Mouse (Mus musculus): ENCODE data around the gene Il22ra1. TPM values are rescaled to one million over a fixed set of nuclear protein-coding genes. Genes with fewer than 3 reads are reported as not detected.
"Not testable (repeated sequence)": the region's sequence is repeated elsewhere in the genome, so short reads cannot be mapped to it uniquely, and the experiment has no call there.

Il22ra1 gene
- polyA plus RNA-seq, 1 experiment from 2014 or later: not detected

DNA sequence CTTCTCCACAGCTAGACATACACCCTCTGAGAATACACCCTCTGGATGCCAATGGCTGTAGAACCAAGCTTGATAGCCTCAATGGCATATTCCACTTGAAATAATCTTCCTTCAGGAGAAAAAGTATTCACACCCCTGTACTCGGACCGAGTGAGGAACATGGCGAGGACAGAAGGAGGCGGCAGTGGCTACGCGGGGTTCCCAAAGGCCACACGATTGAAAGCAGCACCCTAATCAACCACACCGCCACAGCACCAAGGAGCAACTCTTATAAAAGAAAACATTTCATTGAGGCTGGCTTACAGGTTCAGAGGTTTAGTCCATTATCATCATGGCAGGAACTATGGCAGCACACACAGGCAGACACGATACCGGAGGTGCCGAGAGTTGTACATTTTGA, 11.5 kb upstream of the Il22ra1 start:
- H3K27ac ChIP-seq (ENCODE audit: low read depth, low read length); H3K36me3 ChIP-seq (ENCODE audit: control insufficient read depth, insufficient read depth, low read length); DNase-seq (ENCODE audit: low spot score); H3K4me1 ChIP-seq (ENCODE audit: control insufficient read depth, insufficient read depth, low read length); ATAC-seq (ENCODE audit: insufficient read depth, low FRiP score, low TSS enrichment); H3K27me3 ChIP-seq (ENCODE audit: control insufficient read depth, insufficient read depth, low read length); H3K4me3 ChIP-seq (ENCODE audit: low read depth, low read length); H3K9me3 ChIP-seq (ENCODE audit: control insufficient read depth, low read length); H3K4me2 ChIP-seq (ENCODE audit: low read depth); H3K9ac ChIP-seq (ENCODE audit: low read length): not testable (repeated sequence)
- 94% methylated on average over 11 of the region's 11 CpGs for WGBS

DNA sequence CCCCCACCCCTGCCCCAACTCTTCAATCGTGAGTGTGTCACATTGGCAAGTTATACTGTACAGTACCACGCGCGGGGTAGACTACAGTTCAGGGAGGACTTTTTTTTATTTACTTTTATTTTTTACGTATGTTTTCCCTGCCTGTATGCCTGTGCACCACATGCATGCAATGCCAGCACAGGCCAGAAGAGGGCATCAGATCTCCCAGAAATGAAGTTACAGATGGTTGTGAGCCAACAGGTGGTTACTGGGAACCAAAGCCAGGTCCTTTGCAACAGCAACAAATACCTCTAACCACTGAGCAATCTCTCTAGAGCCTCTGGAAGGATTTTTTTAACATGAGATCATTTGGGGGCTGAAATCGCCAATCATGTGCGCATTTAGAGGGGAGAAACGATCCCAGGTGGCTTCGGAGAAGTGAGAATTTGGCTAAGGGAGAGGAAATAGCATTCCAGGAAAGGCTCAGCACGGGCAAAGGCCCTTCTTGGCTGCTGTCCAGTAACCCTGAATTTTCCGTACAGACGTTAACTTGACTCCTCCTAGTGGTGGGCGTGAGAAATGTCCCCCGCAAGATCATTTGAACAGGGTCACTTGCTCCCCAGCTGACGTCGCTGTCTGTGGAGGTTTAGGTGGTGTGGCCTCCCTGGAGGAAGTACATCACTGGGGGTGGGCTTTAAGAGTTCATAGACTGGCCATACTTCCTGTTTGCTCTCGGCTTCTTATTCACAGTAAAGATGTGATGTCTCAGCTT, 5.3 kb upstream of the Il22ra1 start:
- Histone ChIP-seq H3K4me2 (ENCODE audit: low read depth) (no peak overlapping the region), H3K27me3 (ENCODE audit: control insufficient read depth, insufficient read depth, low read length) (no peaks in the 10 kb centered on the region), H3K27ac (ENCODE audit: low read depth, low read length) (no peak overlapping the region), H3K9me3 (ENCODE audit: control insufficient read depth, low read length) (no peaks in the 10 kb centered on the region), H3K4me1 (ENCODE audit: control insufficient read depth, insufficient read depth, low read length) (no peaks in the 10 kb centered on the region), H3K9ac (ENCODE audit: low read length) (no peak overlapping the region), H3K36me3 (ENCODE audit: control insufficient read depth, insufficient read depth, low read length) (no peaks in the 10 kb centered on the region), H3K4me3 (ENCODE audit: low read depth, low read length) (no peak overlapping the region)
- WGBS: 76% methylated on average over 17 of the region's 17 CpGs
- DNase-seq (ENCODE audit: low spot score) (no peak), ATAC-seq (ENCODE audit: insufficient read depth, low FRiP score, low TSS enrichment) (no peak)

- no peak overlapping the region for H3K4me3 ChIP-seq (ENCODE audit: low read depth, low read length)
- H3K27me3 ChIP-seq (ENCODE audit: control insufficient read depth, insufficient read depth, low read length): no peaks in the 10 kb centered on the region
- H3K27ac ChIP-seq (ENCODE audit: low read depth, low read length): no peak overlapping the region
- no peak for ATAC-seq (ENCODE audit: insufficient read depth, low FRiP score, low TSS enrichment)
- no peak for DNase-seq (ENCODE audit: low spot score)
- H3K4me1 ChIP-seq (ENCODE audit: control insufficient read depth, insufficient read depth, low read length): no peaks in the 10 kb centered on the region
- no peaks in the 10 kb centered on the region for H3K9me3 ChIP-seq (ENCODE audit: control insufficient read depth, low read length)
- no peaks in the 10 kb centered on the region for H3K36me3 ChIP-seq (ENCODE audit: control insufficient read depth, insufficient read depth, low read length)
- WGBS: 84% methylated on average over 11 of the region's 11 CpGs
- H3K4me2 ChIP-seq (ENCODE audit: low read depth): no peak overlapping the region
- no peak overlapping the region for H3K9ac ChIP-seq (ENCODE audit: low read length)
Measured at GRCm38 (mm10) chr4:135726416-135726815, 1.6 kb upstream of the Il22ra1 start.

GRCm38 (mm10) chr4:135730204-135730603, 2.2 kb downstream of the Il22ra1 start:
- H3K9me3 ChIP-seq (ENCODE audit: control insufficient read depth, low read length): no peaks in the 10 kb centered on the region
- no peak for DNase-seq (ENCODE audit: low spot score)
- no peaks in the 10 kb centered on the region for H3K4me1 ChIP-seq (ENCODE audit: control insufficient read depth, insufficient read depth, low read length)
- H3K36me3 ChIP-seq (ENCODE audit: control insufficient read depth, insufficient read depth, low read length): no peaks in the 10 kb centered on the region
- ATAC-seq (ENCODE audit: insufficient read depth, low FRiP score, low TSS enrichment): no peak
- no peak overlapping the region for H3K4me3 ChIP-seq (ENCODE audit: low read depth, low read length)
- H3K9ac ChIP-seq (ENCODE audit: low read length): no peak overlapping the region
- no peaks in the 10 kb centered on the region for H3K27me3 ChIP-seq (ENCODE audit: control insufficient read depth, insufficient read depth, low read length)
- WGBS: 82% methylated on average over 9 of the region's 9 CpGs
- no peak overlapping the region for H3K27ac ChIP-seq (ENCODE audit: low read depth, low read length)
- H3K4me2 ChIP-seq (ENCODE audit: low read depth): no peak overlapping the region

DNA sequence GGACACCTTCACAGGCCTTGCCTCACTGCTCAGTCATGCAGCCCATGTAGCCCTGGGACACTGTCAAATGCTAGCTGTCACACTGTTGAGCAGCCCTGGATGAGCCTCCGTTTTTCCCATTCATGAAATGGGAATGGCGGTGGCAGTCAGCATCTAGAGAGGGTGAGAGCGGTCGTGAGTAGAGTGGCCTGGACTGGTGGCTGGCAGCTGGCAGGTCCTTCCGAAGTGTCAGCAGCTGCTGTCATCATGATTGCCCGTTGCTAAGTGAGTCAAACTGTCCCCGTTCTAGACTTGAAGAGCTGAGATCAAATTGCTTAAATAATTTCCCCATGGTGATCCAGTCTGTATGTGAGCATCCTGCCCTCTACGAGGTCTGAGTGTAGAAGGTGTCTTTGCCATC, 3.0 kb downstream of the Il22ra1 start:
- no peak for ATAC-seq (ENCODE audit: insufficient read depth, low FRiP score, low TSS enrichment)
- no peak overlapping the region for H3K27ac ChIP-seq (ENCODE audit: low read depth, low read length)
- no peak overlapping the region for H3K4me3 ChIP-seq (ENCODE audit: low read depth, low read length)
- H3K27me3 ChIP-seq (ENCODE audit: control insufficient read depth, insufficient read depth, low read length): no peaks in the 10 kb centered on the region
- no peak overlapping the region for H3K9ac ChIP-seq (ENCODE audit: low read length)
- no peak overlapping the region for H3K4me2 ChIP-seq (ENCODE audit: low read depth)
- no peaks in the 10 kb centered on the region for H3K4me1 ChIP-seq (ENCODE audit: control insufficient read depth, insufficient read depth, low read length)
- DNase-seq (ENCODE audit: low spot score): no peak
- H3K9me3 ChIP-seq (ENCODE audit: control insufficient read depth, low read length): no peaks in the 10 kb centered on the region
- 88% methylated on average over 8 of the region's 8 CpGs for WGBS
- no peaks in the 10 kb centered on the region for H3K36me3 ChIP-seq (ENCODE audit: control insufficient read depth, insufficient read depth, low read length)

- ATAC-seq (ENCODE audit: insufficient read depth, low FRiP score, low TSS enrichment) (no peak), DNase-seq (ENCODE audit: low spot score) (no peak)
- H3K27ac ChIP-seq (ENCODE audit: low read depth, low read length): no peak overlapping the region
- H3K9me3 ChIP-seq (ENCODE audit: control insufficient read depth, low read length): no peaks in the 10 kb centered on the region
- H3K9ac ChIP-seq (ENCODE audit: low read length): no peak overlapping the region
- no peaks in the 10 kb centered on the region for H3K36me3 ChIP-seq (ENCODE audit: control insufficient read depth, insufficient read depth, low read length)
- no peaks in the 10 kb centered on the region for H3K4me1 ChIP-seq (ENCODE audit: control insufficient read depth, insufficient read depth, low read length)
- no peak overlapping the region for H3K4me2 ChIP-seq (ENCODE audit: low read depth)
- 95% methylated on average over 14 of the region's 14 CpGs for WGBS
- H3K27me3 ChIP-seq (ENCODE audit: control insufficient read depth, insufficient read depth, low read length): no peaks in the 10 kb centered on the region
- H3K4me3 ChIP-seq (ENCODE audit: low read depth, low read length): no peak overlapping the region
Measured at GRCm38 (mm10) chr4:135733901-135734300, 5.9 kb downstream of the Il22ra1 start.

GRCm38 (mm10) chr4:135736903-135737302, 8.9 kb downstream of the Il22ra1 start:
- H3K27me3 ChIP-seq (ENCODE audit: control insufficient read depth, insufficient read depth, low read length): no peaks in the 10 kb centered on the region
- H3K4me1 ChIP-seq (ENCODE audit: control insufficient read depth, insufficient read depth, low read length): no peaks in the 10 kb centered on the region
- H3K9me3 ChIP-seq (ENCODE audit: control insufficient read depth, low read length): no peaks in the 10 kb centered on the region
- H3K36me3 ChIP-seq (ENCODE audit: control insufficient read depth, insufficient read depth, low read length): no peaks in the 10 kb centered on the region
- no peak for ATAC-seq (ENCODE audit: insufficient read depth, low FRiP score, low TSS enrichment)
- no peak overlapping the region for H3K4me2 ChIP-seq (ENCODE audit: low read depth)
- no peak overlapping the region for H3K27ac ChIP-seq (ENCODE audit: low read depth, low read length)
- DNase-seq (ENCODE audit: low spot score): no peak
- H3K9ac ChIP-seq (ENCODE audit: low read length): no peak overlapping the region
- WGBS: 70% methylated on average over 3 of the region's 3 CpGs
- no peak overlapping the region for H3K4me3 ChIP-seq (ENCODE audit: low read depth, low read length)

GRCm38 (mm10) chr4:135738237-135738636, 10.3 kb downstream of the Il22ra1 start:
- WGBS: 67% methylated on average over 5 of the region's 5 CpGs
- DNase-seq (ENCODE audit: low spot score) (no peak), ATAC-seq (ENCODE audit: insufficient read depth, low FRiP score, low TSS enrichment) (no peak)
- Histone ChIP-seq H3K27ac (ENCODE audit: low read depth, low read length) (no peak overlapping the region), H3K4me1 (ENCODE audit: control insufficient read depth, insufficient read depth, low read length) (no peaks in the 10 kb centered on the region), H3K27me3 (ENCODE audit: control insufficient read depth, insufficient read depth, low read length) (no peaks in the 10 kb centered on the region), H3K9me3 (ENCODE audit: control insufficient read depth, low read length) (no peaks in the 10 kb centered on the region), H3K4me3 (ENCODE audit: low read depth, low read length) (no peak overlapping the region), H3K9ac (ENCODE audit: low read length) (no peak overlapping the region), H3K4me2 (ENCODE audit: low read depth) (no peak overlapping the region), H3K36me3 (ENCODE audit: control insufficient read depth, insufficient read depth, low read length) (no peaks in the 10 kb centered on the region)

- no peak for ATAC-seq (ENCODE audit: insufficient read depth, low FRiP score, low TSS enrichment)
- H3K4me1 ChIP-seq (ENCODE audit: control insufficient read depth, insufficient read depth, low read length): no peaks in the 10 kb centered on the region
- no peaks in the 10 kb centered on the region for H3K9me3 ChIP-seq (ENCODE audit: control insufficient read depth, low read length)
- H3K9ac ChIP-seq (ENCODE audit: low read length): no peak overlapping the region
- no peak overlapping the region for H3K27ac ChIP-seq (ENCODE audit: low read depth, low read length)
- no peaks in the 10 kb centered on the region for H3K27me3 ChIP-seq (ENCODE audit: control insufficient read depth, insufficient read depth, low read length)
- 63% methylated on average over 7 of the region's 7 CpGs for WGBS
- no peak for DNase-seq (ENCODE audit: low spot score)
- no peak overlapping the region for H3K4me2 ChIP-seq (ENCODE audit: low read depth)
- H3K4me3 ChIP-seq (ENCODE audit: low read depth, low read length): no peak overlapping the region
- no peaks in the 10 kb centered on the region for H3K36me3 ChIP-seq (ENCODE audit: control insufficient read depth, insufficient read depth, low read length)
Measured at GRCm38 (mm10) chr4:135739148-135739547, 11.2 kb downstream of the Il22ra1 start.

Data from neural tube, embryonic 11.5 days (tissue).